Mouse (Mus musculus) ES-E14 (cell line): Measurements from ENCODE around the gene Cox6b1.
A peak's percentile ranks its signal among the peaks of the same experiment; 100 is the strongest.

Source experiments
- HCFC1 ChIP-seq: IDR thresholded peaks from 2 replicates; pipeline ENCODE4 v1.6.1; 2012; ENCODE audit warnings: low read length, inconsistent platforms, borderline replicate concordance; ENCODE audit not compliant: insufficient read depth
- ZC3H11A ChIP-seq: IDR thresholded peaks from 2 replicates; pipeline ENCODE4 v1.6.1; 2012; ENCODE audit warnings: low read depth, mild to moderate bottlenecking, inconsistent platforms, low read length, borderline replicate concordance

- peak; percentile 76 for TF ChIP-seq HCFC1
- TF ChIP-seq ZC3H11A: no peak
Measured at GRCm38 (mm10) chr7:30649591-30650540, 23.9 kb upstream of the Cox6b1 start, which contains the start of gene Rbm42.
